Mouse (Mus musculus): ENCODE measurements around the gene Nav2.

DNA sequence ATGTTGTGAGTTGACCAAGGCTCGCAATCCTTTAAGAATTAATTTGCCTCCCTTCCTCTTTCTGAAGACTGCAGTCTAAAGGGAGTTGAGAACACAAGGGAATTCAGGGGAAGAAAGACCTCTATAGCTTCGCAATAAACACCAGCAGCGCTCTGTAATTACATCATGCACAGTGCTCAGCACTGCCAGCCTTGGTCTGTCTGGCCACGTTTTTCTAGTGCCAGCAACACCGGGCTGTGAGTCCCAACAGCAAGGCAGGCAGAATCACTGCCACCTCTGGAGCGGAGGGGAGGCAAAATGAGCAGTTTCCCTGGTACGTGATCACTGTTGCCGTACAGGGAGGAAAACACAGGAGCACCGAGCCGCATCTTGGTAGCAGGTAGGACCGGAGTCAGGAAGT lies 657.3 kb downstream of the Nav2 start:
- TF ChIP-seq CTCF (IDR thresholded peaks at IDR 0.05 in 2 of 3, conservative IDR thresholded peaks at IDR 0.05 in 1 of 3; ENCODE audit: control insufficient read depth in 1 of 3, insufficient read depth in 1 of 3, low read depth in 2 of 3, low read length in 3 of 3, poor library complexity in 1 of 3, severe bottlenecking in 1 of 3) (no peak), POLR2A (IDR thresholded peaks at IDR 0.05; ENCODE audit: control insufficient read depth in 1 of 2, insufficient read depth in 1 of 2, low read depth in 1 of 2, low read length in 2 of 2, poor library complexity in 1 of 2) (no peak), GATA1 (IDR thresholded peaks at IDR 0.05; ENCODE audit: low read depth, low read length) (no peak), KAT2A (conservative IDR thresholded peaks at IDR 0.05; ENCODE audit: low read depth, low read length) (no peak), MAX (IDR thresholded peaks at IDR 0.05; ENCODE audit: low read length) (no peak), EP300 (IDR thresholded peaks at IDR 0.05; ENCODE audit: low read depth in 1 of 2, low read length in 2 of 2) (no peak), CHD1 (IDR thresholded peaks at IDR 0.05; ENCODE audit: low read depth, low read length) (no peak), ZMIZ1 (IDR thresholded peaks at IDR 0.05; ENCODE audit: low read depth, low read length) (no peak), RAD21 (IDR thresholded peaks at IDR 0.05; ENCODE audit: low read depth, low read length) (no peak), ZC3H11A (IDR thresholded peaks at IDR 0.05; ENCODE audit: low read depth, low read length) (no peak), NRF1 (IDR thresholded peaks at IDR 0.05; ENCODE audit: insufficient read depth, low read depth, low read length, poor library complexity, severe bottlenecking) (no peak), MXI1 (IDR thresholded peaks at IDR 0.05; ENCODE audit: low read depth, low read length) (no peak), MEF2A (IDR thresholded peaks at IDR 0.05; ENCODE audit: extremely low read depth, insufficient replicate concordance, low read depth, low read length, poor library complexity, severe bottlenecking) (no peak)

All from MEL (cell line).